13 mouse cellular contexts compared by ENCODE assay signal in genomic region chr5:136040210-136040609, GRCm38 (mm10). TPM values are rescaled to one million over a fixed set of nuclear protein-coding genes. Genes with fewer than 3 reads are reported as not detected.
DNase-seq lines count a peak whose midpoint lies in the region; ATAC-seq and TF ChIP-seq lines count a peak whose summit lies in the region.
"Had no signal": no experiment of that assay in that cellular context is flagged by ENCODE, and none has a peak within 500 bp of the region (broad histone marks: within the 10 kb centered on the region; RNA-seq: fewer than 3 reads in every experiment).

No protein-coding gene starts in this region.

- H3K9ac ChIP-seq in forebrain, embryonic 13.5 days = no peak overlapping the region
- no peak overlapping the region for H3K9ac ChIP-seq in forebrain, embryonic 12.5 days
- no peak overlapping the region for H3K9ac ChIP-seq in embryonic facial prominence, embryonic 13.5 days
- H3K9ac ChIP-seq in stomach, embryonic 15.5 days = no peak overlapping the region
- H3K9ac ChIP-seq: liver, embryonic 15.5 days had no signal

- H3K4me3 ChIP-seq in forebrain, embryonic 13.5 days = no peak overlapping the region
- H3K4me3 ChIP-seq in forebrain, embryonic 12.5 days (replicated peaks) = no peak overlapping the region
- H3K4me3 ChIP-seq in lung, adult 2 months (replicated peaks; ENCODE audit: extremely low read depth, low read depth, low read length) = no peak overlapping the region
- H3K4me3 ChIP-seq in embryonic facial prominence, embryonic 13.5 days = no peak overlapping the region
- no peak overlapping the region for H3K4me3 ChIP-seq in stomach, embryonic 15.5 days (replicated peaks)
- H3K4me3 ChIP-seq: liver, embryonic 15.5 days; myocyte had no signal

- H3K4me2 ChIP-seq in forebrain, embryonic 13.5 days = peak overlapping the region; percentile 1; the same call in 1 of the 2 replicates
- H3K4me2 ChIP-seq in forebrain, embryonic 12.5 days = no peak overlapping the region
- H3K4me2 ChIP-seq in embryonic facial prominence, embryonic 13.5 days = peak overlapping the region; percentile 29; the same call in 1 of the 2 replicates
- H3K4me2 ChIP-seq in stomach, embryonic 15.5 days = 0 out of 2 replicates have a peak overlapping the region, but pooled peaks have one; percentile 12
- H3K4me2 ChIP-seq: liver, embryonic 15.5 days had no signal

- no peaks in the 10 kb centered on the region for H3K27me3 ChIP-seq in forebrain, embryonic 13.5 days
- no peaks in the 10 kb centered on the region for H3K27me3 ChIP-seq in forebrain, embryonic 12.5 days
- H3K27me3 ChIP-seq in embryonic facial prominence, embryonic 13.5 days = no peaks in the 10 kb centered on the region
- H3K27me3 ChIP-seq in stomach, embryonic 15.5 days (replicated peaks) = no peaks in the 10 kb centered on the region
- H3K27me3 ChIP-seq: liver, embryonic 15.5 days had no signal

- no peak for TF ChIP-seq CTCF in lung, adult 2 months (IDR thresholded peaks at IDR 0.05; ENCODE audit: insufficient read depth, low read length)

- peak; percentile 11 for DNase-seq in lung, postnatal 36 days
- DNase-seq in lung, adult 2 months = no peak
- no peak for DNase-seq in Muller cell, postnatal 12 days (ENCODE audit: inconsistent ontology term)
- DNase-seq in left cerebral cortex, adult 18-20 months (ENCODE audit: low spot score in 2 of 2) = no peak
- DNase-seq: cerebellum, adult 11 months; heart, postnatal 4 days had no signal

- 38% methylated on average over 5 of the region's 5 CpGs for WGBS in forebrain, embryonic 13.5 days
- 44% methylated on average over 5 of the region's 5 CpGs for WGBS in forebrain, embryonic 12.5 days
- WGBS in lung, adult 2 months = 31% methylated on average over 5 of the region's 5 CpGs
- WGBS in embryonic facial prominence, embryonic 13.5 days = 49% methylated on average over 5 of the region's 5 CpGs
- 36% methylated on average over 5 of the region's 5 CpGs for WGBS in stomach, embryonic 15.5 days

- TF ChIP-seq POLR2A in lung, adult 2 months (IDR thresholded peaks at IDR 0.05; ENCODE audit: borderline replicate concordance, extremely low read depth, low read depth, low read length) = no peak

- no peak overlapping the region for H3K27ac ChIP-seq in forebrain, embryonic 13.5 days
- H3K27ac ChIP-seq in forebrain, embryonic 12.5 days = no peak overlapping the region
- no peak overlapping the region for H3K27ac ChIP-seq in embryonic facial prominence, embryonic 13.5 days
- no peak overlapping the region for H3K27ac ChIP-seq in stomach, embryonic 15.5 days
- H3K27ac ChIP-seq: liver, embryonic 15.5 days had no signal

- H3K4me1 ChIP-seq in forebrain, embryonic 13.5 days = 0 out of 2 replicates have a peak, but pooled peaks cover 3% of the 10 kb centered on the region
- 0 out of 2 replicates have a peak, but pooled peaks cover 2% of the 10 kb centered on the region for H3K4me1 ChIP-seq in forebrain, embryonic 12.5 days
- H3K4me1 ChIP-seq in lung, adult 2 months (ENCODE audit: control insufficient read depth, insufficient read depth, low read length) = no peaks in the 10 kb centered on the region
- H3K4me1 ChIP-seq in embryonic facial prominence, embryonic 13.5 days = peaks cover 7% of the 10 kb centered on the region; the same call in 1 of the 2 replicates
- 0 out of 2 replicates have a peak, but pooled peaks cover 6% of the 10 kb centered on the region for H3K4me1 ChIP-seq in stomach, embryonic 15.5 days

- no peak for ATAC-seq in forebrain, embryonic 13.5 days
- no peak for ATAC-seq in forebrain, embryonic 12.5 days (ENCODE audit: low FRiP score)
- ATAC-seq in embryonic facial prominence, embryonic 13.5 days (ENCODE audit: insufficient number of reproducible peaks, insufficient read depth, low FRiP score, low TSS enrichment, low read depth) = no peak; the same call in 1 of the 2 replicates
- ATAC-seq in stomach, embryonic 15.5 days (ENCODE audit: insufficient read depth, low FRiP score, low read depth) = peak; percentile 40; the same call in 1 of the 2 replicates
- ATAC-seq: forebrain, embryonic 14.5 days had no signal

- no peaks in the 10 kb centered on the region for H3K36me3 ChIP-seq in forebrain, embryonic 13.5 days (ENCODE audit: poor library complexity, severe bottlenecking)
- no peaks in the 10 kb centered on the region for H3K36me3 ChIP-seq in forebrain, embryonic 12.5 days (replicated peaks)
- H3K36me3 ChIP-seq in embryonic facial prominence, embryonic 13.5 days = no peaks in the 10 kb centered on the region
- no peaks in the 10 kb centered on the region for H3K36me3 ChIP-seq in stomach, embryonic 15.5 days
- H3K36me3 ChIP-seq: liver, embryonic 15.5 days had no signal

- no peaks in the 10 kb centered on the region for H3K9me3 ChIP-seq in forebrain, embryonic 13.5 days (replicated peaks)
- H3K9me3 ChIP-seq in forebrain, embryonic 12.5 days = no peaks in the 10 kb centered on the region
- no peaks in the 10 kb centered on the region for H3K9me3 ChIP-seq in embryonic facial prominence, embryonic 13.5 days
- no peaks in the 10 kb centered on the region for H3K9me3 ChIP-seq in stomach, embryonic 15.5 days
- H3K9me3 ChIP-seq: liver, embryonic 15.5 days had no signal

RNA-seq across cellular contexts. Expression of gene Upk3b, which starts 1.9 kb away (rescaled TPM):
- not detected in 2 replicates for polyA plus RNA-seq in forebrain, embryonic 13.5 days (2015; fragmentation: Nextera tagmentation; extraction: Ambion mirVana)
- not detected in 2 replicates for polyA plus RNA-seq in forebrain, embryonic 12.5 days (2016; fragmentation: Nextera tagmentation; extraction: Ambion mirVana)
- polyA plus RNA-seq in lung, adult 2 months (2012; rRNA removed) = 62.7 and 76.3 TPM in 2 replicates
- polyA plus RNA-seq in embryonic facial prominence, embryonic 13.5 days (2015; fragmentation: Nextera tagmentation; extraction: Ambion mirVana) = 0.06 and 0.29 TPM in 2 replicates
- polyA plus RNA-seq in stomach, embryonic 15.5 days (2015; fragmentation: Nextera tagmentation; extraction: Ambion mirVana) = 30.3 and 37.0 TPM in 2 replicates
- not detected for total RNA-seq in left cerebral cortex, adult 18-20 months (2021)
- polyA plus RNA-seq: forebrain, embryonic 14.5 days; myocyte had no signal

RNA-seq across cellular contexts. Expression of gene Upk3bl, which starts 14.1 kb away (rescaled TPM):
- polyA plus RNA-seq in forebrain, embryonic 13.5 days (2015; fragmentation: Nextera tagmentation; extraction: Ambion mirVana) = not detected in 2 replicates
- polyA plus RNA-seq in forebrain, embryonic 12.5 days (2016; fragmentation: Nextera tagmentation; extraction: Ambion mirVana) = 0.32 and 0.92 TPM in 2 replicates
- 4.2 TPM in 1 of 2 replicates, not detected in the other for polyA plus RNA-seq in lung, adult 2 months (2012; rRNA removed)
- polyA plus RNA-seq in embryonic facial prominence, embryonic 13.5 days (2015; fragmentation: Nextera tagmentation; extraction: Ambion mirVana) = 6.2 and 6.3 TPM in 2 replicates
- polyA plus RNA-seq in stomach, embryonic 15.5 days (2015; fragmentation: Nextera tagmentation; extraction: Ambion mirVana) = 72.2 and 117 TPM in 2 replicates
- under 1 TPM in 1 of 2 experiments, not detected in 1; 0.75 TPM for total RNA-seq in left cerebral cortex, adult 18-20 months (2021)
- total RNA-seq: heart, postnatal 4 days had no signal
- polyA plus RNA-seq: forebrain, embryonic 14.5 days; myocyte had no signal

RNA-seq across cellular contexts. Expression of gene Rasa4, which starts 43.5 kb away (rescaled TPM):
- 5.1 and 7.8 TPM in 2 replicates for polyA plus RNA-seq in forebrain, embryonic 13.5 days (2015; fragmentation: Nextera tagmentation; extraction: Ambion mirVana)
- polyA plus RNA-seq in forebrain, embryonic 12.5 days (2016; fragmentation: Nextera tagmentation; extraction: Ambion mirVana) = 6.2 and 8.0 TPM in 2 replicates
- 11.8 and 16.1 TPM in 2 replicates for polyA plus RNA-seq in lung, adult 2 months (2012; rRNA removed)
- polyA plus RNA-seq in embryonic facial prominence, embryonic 13.5 days (2015; fragmentation: Nextera tagmentation; extraction: Ambion mirVana) = 10.8 and 12.7 TPM in 2 replicates
- polyA plus RNA-seq in stomach, embryonic 15.5 days (2015; fragmentation: Nextera tagmentation; extraction: Ambion mirVana) = 9.3 and 10.4 TPM in 2 replicates
- total RNA-seq in left cerebral cortex, adult 18-20 months (2021) = 10 to 100 TPM in 1 of 2 experiments, 1 to 10 TPM in 1; 4.8 to 10.3 TPM

RNA-seq across cellular contexts. Expression of gene Dtx2, which starts 45.6 kb away (rescaled TPM):
- 25.5 and 27.2 TPM in 2 replicates for polyA plus RNA-seq in forebrain, embryonic 13.5 days (2015; fragmentation: Nextera tagmentation; extraction: Ambion mirVana)
- polyA plus RNA-seq in forebrain, embryonic 12.5 days (2016; fragmentation: Nextera tagmentation; extraction: Ambion mirVana) = 29.7 and 32.9 TPM in 2 replicates
- 23.9 and 29.9 TPM in 2 replicates for polyA plus RNA-seq in lung, adult 2 months (2012; rRNA removed)
- 31.0 and 34.8 TPM in 2 replicates for polyA plus RNA-seq in embryonic facial prominence, embryonic 13.5 days (2015; fragmentation: Nextera tagmentation; extraction: Ambion mirVana)
- 22.9 and 25.4 TPM in 2 replicates for polyA plus RNA-seq in stomach, embryonic 15.5 days (2015; fragmentation: Nextera tagmentation; extraction: Ambion mirVana)
- total RNA-seq in left cerebral cortex, adult 18-20 months (2021) = 10 to 100 TPM in 1 of 2 experiments, 1 to 10 TPM in 1; 8.3 to 10.2 TPM

Comparison
In these comparisons a context has a peak if more than half of its experiments do, and no peak if none do; other contexts are left out.
1. RNA of gene Upk3b, which starts 1.9 kb away (polyA plus RNA-seq): 62.7 to 76.3 TPM in lung, adult 2 months and 30.3 to 37.0 TPM in stomach, embryonic 15.5 days; 0.06 to 0.29 TPM in embryonic facial prominence, embryonic 13.5 days, not detected in forebrain, embryonic 13.5 days and not detected in forebrain, embryonic 12.5 days; every median in the first group is over 10 times any median in the second.
2. RNA of gene Upk3bl, which starts 14.1 kb away (polyA plus RNA-seq): 72.2 to 117 TPM in stomach, embryonic 15.5 days; 6.2 to 6.3 TPM in embryonic facial prominence, embryonic 13.5 days, 4.2 TPM in lung, adult 2 months, 0.32 to 0.92 TPM in forebrain, embryonic 12.5 days and not detected in forebrain, embryonic 13.5 days; every median in the first group is over 10 times any median in the second.